Mouse (Mus musculus): ENCODE results near the gene Nuak1. TPM values are rescaled to one million over a fixed set of nuclear protein-coding genes. Genes with fewer than 3 reads are reported as not detected.
A peak's percentile ranks its signal among the peaks of the same experiment; 100 is the strongest.

The Nuak1 gene
- total RNA-seq, 4 experiments from 2014 or later, result 23.9 to 43.8 (median 34.0) TPM

- no peak for DNase-seq (ENCODE audit: low spot score)
Observed at GRCm38 (mm10) chr10:84447411-84447821, 7.0 kb upstream of the Nuak1 start.

GRCm38 (mm10) chr10:84446661-84447060 is 6.3 kb upstream of the Nuak1 start:
- DNase-seq (ENCODE audit: low spot score), result no peak

GRCm38 (mm10) chr10:84444396-84444795 is 4.0 kb upstream of the Nuak1 start:
- DNase-seq (ENCODE audit: low spot score), result no peak

GRCm38 (mm10) chr10:84441846-84442245 is 1.4 kb upstream of the Nuak1 start:
- DNase-seq (ENCODE audit: low spot score), result no peak

GRCm38 (mm10) chr10:84441434-84441785 is 1.0 kb upstream of the Nuak1 start:
- DNase-seq (ENCODE audit: low spot score), result no peak

- DNase-seq (ENCODE audit: low spot score), result no peak
Observed at GRCm38 (mm10) chr10:84440181-84440540, 236 bp downstream of the Nuak1 start.

GRCm38 (mm10) chr10:84439228-84439596 is 1.2 kb downstream of the Nuak1 start:
- no peak for DNase-seq (ENCODE audit: low spot score)

GRCm38 (mm10) chr10:84438466-84439227 is 1.8 kb downstream of the Nuak1 start:
- DNase-seq (ENCODE audit: low spot score), result no peak

GRCm38 (mm10) chr10:84438049-84438422 is 2.4 kb downstream of the Nuak1 start:
- DNase-seq (ENCODE audit: low spot score), result peak; percentile 97

- DNase-seq (ENCODE audit: low spot score), result no peak
Observed at GRCm38 (mm10) chr10:84437166-84438048, 3.0 kb downstream of the Nuak1 start.

GRCm38 (mm10) chr10:84435930-84436329 is 4.5 kb downstream of the Nuak1 start:
- no peak for DNase-seq (ENCODE audit: low spot score)

GRCm38 (mm10) chr10:84433193-84433801 is 7.1 kb downstream of the Nuak1 start:
- DNase-seq (ENCODE audit: low spot score), result no peak

GRCm38 (mm10) chr10:84424374-84424773 is 16.0 kb downstream of the Nuak1 start:
- no peak for DNase-seq (ENCODE audit: low spot score)

- no peak for DNase-seq (ENCODE audit: low spot score)
Observed at GRCm38 (mm10) chr10:84423903-84424302, 16.5 kb downstream of the Nuak1 start.

GRCm38 (mm10) chr10:84420589-84420988 is 19.8 kb downstream of the Nuak1 start:
- no peak for DNase-seq (ENCODE audit: low spot score)

GRCm38 (mm10) chr10:84418421-84418820 is 22.0 kb downstream of the Nuak1 start:
- no peak for DNase-seq (ENCODE audit: low spot score)

- no peak for DNase-seq (ENCODE audit: low spot score)
Observed at GRCm38 (mm10) chr10:84416752-84417151, 23.6 kb downstream of the Nuak1 start.

GRCm38 (mm10) chr10:84414981-84415700 is 25.3 kb downstream of the Nuak1 start:
- DNase-seq (ENCODE audit: low spot score), result no peak

GRCm38 (mm10) chr10:84413310-84413709 is 27.1 kb downstream of the Nuak1 start:
- DNase-seq (ENCODE audit: low spot score), result no peak

- DNase-seq (ENCODE audit: low spot score), result no peak
Observed at GRCm38 (mm10) chr10:84412326-84412962, 28.0 kb downstream of the Nuak1 start.

Measured in heart, adult 8-10 months (tissue).